Mouse (Mus musculus): Measurements from ENCODE around the gene Eya3. TPM values are rescaled to one million over a fixed set of nuclear protein-coding genes. Genes with fewer than 3 reads are reported as not detected.
"Not testable (repeated sequence)": the region's sequence is repeated elsewhere in the genome, so short reads cannot be mapped to it uniquely, and the experiment has no call there.

Gene Eya3
- polyA plus RNA-seq, 1 experiment from 2014 or later = 23.9 TPM

DNA sequence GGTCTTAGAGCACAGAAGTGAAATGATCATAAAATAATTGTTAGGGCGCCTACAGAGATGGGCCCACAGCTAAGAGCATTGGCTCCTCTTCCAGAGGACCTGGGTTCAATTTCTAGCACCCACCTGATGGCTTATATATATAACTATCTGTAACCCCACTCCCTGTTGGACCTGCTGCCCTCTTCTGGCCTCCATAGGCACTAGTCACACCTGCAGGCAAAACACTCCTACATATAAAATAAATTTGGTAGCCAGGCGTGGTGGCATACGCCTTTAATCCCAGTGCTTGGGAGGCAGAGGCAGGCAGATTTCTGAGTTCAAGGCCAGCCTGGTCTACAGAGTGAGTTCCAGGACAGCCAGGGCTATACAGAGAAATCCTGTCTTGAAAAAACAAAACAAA lies 124.3 kb downstream of the Eya3 start:
- not testable (repeated sequence) for ATAC-seq (ENCODE audit: insufficient number of reproducible peaks, low FRiP score)

DNA sequence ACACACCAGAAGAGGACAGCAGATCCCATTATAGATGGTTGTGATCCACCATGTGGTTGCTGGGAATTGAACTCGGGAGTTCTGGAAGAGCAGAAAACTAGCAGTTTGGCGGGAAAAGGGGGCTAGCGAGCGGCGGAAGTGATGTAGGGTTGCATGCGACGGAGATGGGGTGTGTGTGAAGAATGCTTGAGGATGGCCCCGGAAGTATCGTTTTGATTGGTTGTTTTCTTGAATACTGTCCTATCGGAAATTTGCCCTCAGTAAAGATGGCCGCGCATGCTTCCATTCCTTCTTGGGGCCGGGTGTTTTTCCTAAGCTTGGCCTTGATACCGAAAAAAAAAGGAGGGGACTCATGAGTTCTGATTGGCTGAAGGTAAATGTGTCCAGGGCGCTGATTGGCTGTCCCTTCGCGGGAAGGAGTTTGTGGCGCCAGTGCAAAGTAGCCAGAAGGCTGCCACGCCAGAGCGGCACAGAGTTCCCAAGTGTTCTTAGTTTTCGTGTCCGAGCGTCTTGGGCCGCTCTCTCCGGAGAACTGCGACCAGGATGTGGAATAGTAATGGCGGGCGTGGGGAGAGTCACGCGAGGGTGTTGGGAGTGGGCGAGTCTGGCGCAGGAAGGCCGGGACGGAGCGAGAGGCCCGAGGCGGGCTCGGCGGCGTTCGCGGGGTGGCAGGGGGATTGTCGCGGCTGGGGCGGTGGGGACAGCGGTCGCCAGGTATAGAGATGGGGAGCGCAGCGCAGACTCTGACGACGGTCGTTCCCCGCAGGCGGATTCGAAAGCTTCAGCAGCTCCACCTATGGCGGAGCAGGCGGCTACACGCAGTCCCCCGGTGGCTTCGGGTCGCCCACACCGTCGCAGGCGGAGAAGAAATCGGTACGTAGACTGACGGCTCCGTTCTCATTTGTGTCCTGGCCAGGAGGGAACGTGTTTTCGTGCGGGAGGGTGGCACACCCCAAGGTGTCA lies 129.4 kb downstream of the Eya3 start, which contains the start of gene Rpa2:
Gene Rpa2 (plus strand): TSS at position 419 of the 963 bp plus-strand sequence.
- Histone ChIP-seq H3K4me1 (replicated peaks) (peaks cover 9% of the 10 kb centered on the region), H3K4me3 (peak within 1 kb of the TSS; percentile 87), H3K27ac (ENCODE audit: poor library complexity, severe bottlenecking) (peak within 1 kb of the TSS; percentile 69), H3K9ac (peak within 1 kb of the TSS; percentile 90), H3K27me3 (replicated peaks) (no peaks in the 10 kb centered on the region), H3K4me2 (peak within 1 kb of the TSS; percentile 81), H3K36me3 (peaks cover 37% of the 10 kb centered on the region), H3K9me3 (replicated peaks) (no peaks in the 10 kb centered on the region)
- under 1% methylated on average over 70 of the region's 71 CpGs for WGBS
- ATAC-seq (ENCODE audit: insufficient number of reproducible peaks, low FRiP score) = peak; percentile 95

More for the DNA sequence above, 124.3 kb downstream of the Eya3 start:
- H3K36me3 ChIP-seq; H3K9ac ChIP-seq; H3K27me3 ChIP-seq (replicated peaks); H3K4me2 ChIP-seq; H3K4me1 ChIP-seq (replicated peaks); H3K4me3 ChIP-seq; H3K27ac ChIP-seq (ENCODE audit: poor library complexity, severe bottlenecking); H3K9me3 ChIP-seq (replicated peaks): not testable (repeated sequence)
- WGBS = 76% methylated on average over 3 of the region's 3 CpGs

DNA sequence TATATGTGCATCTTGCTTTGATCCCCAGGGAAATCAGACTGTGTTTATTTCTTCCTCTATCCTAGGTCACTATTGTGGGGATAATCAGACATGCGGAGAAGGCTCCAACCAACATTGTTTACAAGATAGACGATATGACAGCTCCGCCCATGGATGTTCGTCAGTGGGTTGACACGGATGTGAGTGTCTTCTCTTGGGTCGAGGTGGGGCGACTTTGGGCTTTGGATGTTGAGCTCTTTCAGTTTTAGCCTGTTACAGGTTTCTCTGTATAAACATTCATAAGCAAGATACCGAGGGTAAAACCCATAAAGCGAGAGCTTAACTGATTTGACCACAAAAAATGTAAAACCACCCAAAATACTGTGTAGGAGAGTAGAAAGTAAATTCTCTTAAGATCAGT lies 133.0 kb downstream of the Eya3 start:
- no peak overlapping the region for H3K4me3 ChIP-seq
- ATAC-seq (ENCODE audit: insufficient number of reproducible peaks, low FRiP score) = no peak
- no peak overlapping the region for H3K4me2 ChIP-seq
- 88% methylated on average over 9 of the region's 9 CpGs for WGBS
- peaks cover 71% of the 10 kb centered on the region for H3K36me3 ChIP-seq
- no peaks in the 10 kb centered on the region for H3K27me3 ChIP-seq (replicated peaks)
- H3K27ac ChIP-seq (ENCODE audit: poor library complexity, severe bottlenecking) = no peak overlapping the region
- H3K9ac ChIP-seq = no peak overlapping the region
- peaks cover 9% of the 10 kb centered on the region for H3K4me1 ChIP-seq (replicated peaks)
- H3K9me3 ChIP-seq (replicated peaks) = no peaks in the 10 kb centered on the region

Other genes starting within 250 kb of the Eya3 start
- 19.5 and 22.9 TPM in 2 replicates for gene Phactr4, start 216.5 kb upstream of the Eya3 start, polyA plus RNA-seq (2016; fragmentation: Nextera tagmentation; extraction: Ambion mirVana)
- gene Med18, start 175.1 kb upstream of the Eya3 start, polyA plus RNA-seq (2016; fragmentation: Nextera tagmentation; extraction: Ambion mirVana) = 16.4 and 18.2 TPM in 2 replicates
- 10.3 and 10.5 TPM in 2 replicates for gene Sesn2, start 128.5 kb upstream of the Eya3 start, polyA plus RNA-seq (2016; fragmentation: Nextera tagmentation; extraction: Ambion mirVana)
- 1,373 and 1,377 TPM in 2 replicates for gene Atpif1, start 105.3 kb upstream of the Eya3 start, polyA plus RNA-seq (2016; fragmentation: Nextera tagmentation; extraction: Ambion mirVana)
- gene Dnajc8, start 103.4 kb upstream of the Eya3 start, polyA plus RNA-seq (2016; fragmentation: Nextera tagmentation; extraction: Ambion mirVana) = 130 and 135 TPM in 2 replicates
- gene Ptafr, start 74.9 kb upstream of the Eya3 start, polyA plus RNA-seq (2016; fragmentation: Nextera tagmentation; extraction: Ambion mirVana) = 0.23 and 0.27 TPM in 2 replicates
- gene Xkr8, start 93.6 kb downstream of the Eya3 start, polyA plus RNA-seq (2016; fragmentation: Nextera tagmentation; extraction: Ambion mirVana) = 5.2 and 5.5 TPM in 2 replicates
- 6.5 and 6.9 TPM in 2 replicates for gene Smpdl3b, start 118.3 kb downstream of the Eya3 start, polyA plus RNA-seq (2016; fragmentation: Nextera tagmentation; extraction: Ambion mirVana)
- gene Rpa2, start 129.3 kb downstream of the Eya3 start, polyA plus RNA-seq (2016; fragmentation: Nextera tagmentation; extraction: Ambion mirVana) = 85.0 and 87.4 TPM in 2 replicates
- gene Themis2, start 157.4 kb downstream of the Eya3 start, polyA plus RNA-seq (2016; fragmentation: Nextera tagmentation; extraction: Ambion mirVana) = 0.50 TPM in 2 replicates
- 28.6 and 30.0 TPM in 2 replicates for gene Ppp1r8, start 204.2 kb downstream of the Eya3 start, polyA plus RNA-seq (2016; fragmentation: Nextera tagmentation; extraction: Ambion mirVana)
- 60.1 and 60.9 TPM in 2 replicates for gene Stx12, start 245.5 kb downstream of the Eya3 start, polyA plus RNA-seq (2016; fragmentation: Nextera tagmentation; extraction: Ambion mirVana)